Mouse (Mus musculus) liver, embryonic 13.5 days (tissue): ENCODE measurements around the gene Pknox1. TPM values are rescaled to one million over a fixed set of nuclear protein-coding genes. Genes with fewer than 3 reads are reported as not detected.

Source experiments
- ATAC-seq: fragments of 200-750 bp; cut with Nextera tagmentation; 2 replicates; pipeline ENCODE4 v1.8.0; 2017; ENCODE audit warnings: low read depth, mild to moderate bottlenecking, moderate number of reproducible peaks, moderate library complexity
- DNase-seq: peaks from one replicate; pipeline ENCODE4 v3.0.0; 2022
- H3K27ac ChIP-seq: fragments of 300-500 bp; sonication (generic); 2 replicates; pipeline ENCODE4 v1.5.1; 2015; ENCODE audit warnings: moderate library complexity, mild to moderate bottlenecking, inconsistent platforms
- H3K27me3 ChIP-seq: fragments of 300-500 bp; sonication (generic); 2 replicates; pipeline ENCODE4 v1.6.1; 2015; ENCODE audit warnings: mild to moderate bottlenecking, inconsistent platforms
- H3K36me3 ChIP-seq: fragments of 300-500 bp; sonication (generic); 2 replicates; pipeline ENCODE4 v1.6.1; 2015; ENCODE audit warnings: mild to moderate bottlenecking, inconsistent platforms
- H3K4me1 ChIP-seq: fragments of 300-500 bp; sonication (generic); replicated peaks from 2 replicates; pipeline ENCODE4 v1.6.1; 2015; ENCODE audit warnings: inconsistent platforms
- H3K4me2 ChIP-seq: fragments of 300-500 bp; sonication (generic); 2 replicates; pipeline ENCODE4 v1.6.1; 2015; ENCODE audit warnings: inconsistent platforms, mild to moderate bottlenecking, moderate library complexity
- H3K4me3 ChIP-seq: fragments of 300-500 bp; sonication (generic); replicated peaks from 2 replicates; pipeline ENCODE4 v1.5.1; 2015; ENCODE audit warnings: mild to moderate bottlenecking, inconsistent platforms
- H3K9ac ChIP-seq: fragments of 300-500 bp; sonication (generic); 2 replicates; pipeline ENCODE4 v1.6.1; 2015; ENCODE audit warnings: mild to moderate bottlenecking, inconsistent platforms
- H3K9me3 ChIP-seq: fragments of 300-500 bp; sonication (generic); replicated peaks from 2 replicates; pipeline ENCODE4 v1.6.1; 2016; ENCODE audit warnings: inconsistent platforms
- WGBS: fragments of 180-500 bp; shearing (Covaris S2); methylation state at CpG from one replicate; pipeline ENCODE4 v1.1.7; 2015; ENCODE audit not compliant: insufficient replicate concordance; 5-methylcytosine and 5-hydroxymethylcytosine counted together
- polyA plus RNA-seq: library from polyadenylated mRNA; unstranded; fragments of >200 nt; fragmentation: Nextera tagmentation; extraction: Ambion mirVana; gene quantifications from 2 replicates; pipeline ENCODE4 v1.2.1, GENCODE M21; 2015

Gene Pknox1
- polyA plus RNA-seq, 1 experiment from 2014 or later: 11.1 TPM

DNA sequence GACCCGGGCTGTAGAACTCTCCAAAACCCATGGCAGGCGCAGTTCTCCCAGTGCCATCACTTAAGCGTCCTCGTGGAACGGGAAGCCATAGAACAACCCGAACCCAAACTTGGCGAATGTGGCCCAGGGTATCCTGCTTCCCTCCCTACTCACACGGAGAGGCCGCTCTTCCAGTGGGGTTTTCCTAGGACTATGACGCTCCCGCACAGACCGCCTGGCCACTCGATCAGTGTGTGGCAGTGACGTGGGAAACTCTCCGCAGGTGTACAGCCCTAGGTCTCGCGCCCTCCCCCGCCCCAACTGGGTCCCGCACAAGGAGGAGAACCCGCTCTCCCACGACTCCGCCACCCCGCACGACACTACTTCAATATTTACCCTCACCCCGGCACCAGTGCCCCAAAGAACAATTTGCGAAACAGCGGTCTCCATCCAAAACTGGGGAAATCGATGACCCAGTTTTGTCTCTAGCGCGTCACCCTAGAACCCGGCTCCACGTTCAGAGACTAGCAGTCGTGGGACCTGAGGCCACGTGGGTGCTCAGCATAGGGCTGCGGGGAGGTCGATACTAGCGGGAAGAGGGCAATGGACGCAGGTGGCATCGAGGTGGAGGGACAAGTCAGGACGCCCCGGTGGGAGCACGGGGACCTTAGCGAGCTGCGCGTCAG, 71.9 kb downstream of the Pknox1 start:
- Histone ChIP-seq H3K4me1 (peaks cover 23% of the 10 kb centered on the region), H3K9ac (peak overlapping the region; percentile 49), H3K27ac (peak overlapping the region; percentile 44), H3K4me3 (peak overlapping the region; percentile 52), H3K4me2 (peak overlapping the region; percentile 70), H3K36me3 (no peaks in the 10 kb centered on the region), H3K27me3 (peaks cover 51% of the 10 kb centered on the region), H3K9me3 (no peaks in the 10 kb centered on the region)
- DNase-seq (no peak), ATAC-seq (peak; percentile 25)
- WGBS: 4% methylated on average over 45 of the region's 45 CpGs

DNA sequence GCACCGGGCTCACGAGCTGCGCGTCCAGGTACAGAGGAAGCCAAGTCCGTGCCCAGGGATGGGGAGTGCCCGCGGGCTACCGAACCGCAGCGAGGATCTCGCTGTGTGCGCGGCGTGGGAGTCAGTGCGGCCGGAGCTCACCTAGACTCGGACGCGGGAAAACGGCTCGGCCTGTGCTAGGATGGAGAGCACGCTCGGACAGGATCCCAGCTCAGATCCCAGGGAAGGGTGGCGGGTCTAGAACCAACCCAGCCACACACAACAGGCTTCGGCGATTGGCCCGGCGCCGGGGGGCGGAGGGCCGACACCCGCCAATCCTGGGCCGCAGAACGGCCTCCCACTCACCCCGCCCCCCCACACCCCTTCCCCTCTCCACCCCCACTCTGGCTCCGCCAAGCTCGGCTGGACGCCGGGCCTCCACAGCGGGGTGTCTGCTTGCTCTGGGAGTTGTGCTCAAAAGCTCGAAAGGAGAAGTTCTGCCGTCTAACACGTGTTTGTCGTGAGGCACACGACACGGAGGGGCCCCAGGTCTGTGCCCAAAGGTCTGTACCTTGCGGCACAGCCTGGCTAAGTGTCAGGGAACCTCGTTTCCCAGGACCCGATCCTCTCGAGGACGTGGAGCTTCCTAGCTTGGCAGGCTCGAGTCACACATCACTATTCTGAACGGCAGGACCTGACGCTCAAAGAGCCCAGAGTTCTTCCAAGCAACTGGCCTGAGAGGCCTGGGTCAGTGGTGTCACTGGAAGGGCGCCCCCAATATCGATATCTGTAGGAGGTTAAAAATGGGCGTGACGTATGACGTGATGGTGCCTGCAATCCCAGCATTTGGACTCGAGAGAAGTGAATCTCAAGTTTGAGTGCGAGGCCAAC, 72.6 kb downstream of the Pknox1 start, which contains the start of gene Cbs:
Cbs (minus strand) TSS at position 297 of the 870 bp plus-strand sequence.
- Histone ChIP-seq H3K4me3 (peak within 1 kb of the TSS; percentile 52), H3K9ac (peak within 1 kb of the TSS; percentile 49), H3K4me2 (peak within 1 kb of the TSS; percentile 70), H3K27me3 (peaks cover 47% of the 10 kb centered on the region), H3K4me1 (peaks cover 23% of the 10 kb centered on the region), H3K9me3 (no peaks in the 10 kb centered on the region), H3K27ac (peak within 1 kb of the TSS; percentile 48), H3K36me3 (no peaks in the 10 kb centered on the region)
- WGBS: 2% methylated on average over 61 of the region's 61 CpGs
- DNase-seq (no peak), ATAC-seq (peak; percentile 85)

DNA sequence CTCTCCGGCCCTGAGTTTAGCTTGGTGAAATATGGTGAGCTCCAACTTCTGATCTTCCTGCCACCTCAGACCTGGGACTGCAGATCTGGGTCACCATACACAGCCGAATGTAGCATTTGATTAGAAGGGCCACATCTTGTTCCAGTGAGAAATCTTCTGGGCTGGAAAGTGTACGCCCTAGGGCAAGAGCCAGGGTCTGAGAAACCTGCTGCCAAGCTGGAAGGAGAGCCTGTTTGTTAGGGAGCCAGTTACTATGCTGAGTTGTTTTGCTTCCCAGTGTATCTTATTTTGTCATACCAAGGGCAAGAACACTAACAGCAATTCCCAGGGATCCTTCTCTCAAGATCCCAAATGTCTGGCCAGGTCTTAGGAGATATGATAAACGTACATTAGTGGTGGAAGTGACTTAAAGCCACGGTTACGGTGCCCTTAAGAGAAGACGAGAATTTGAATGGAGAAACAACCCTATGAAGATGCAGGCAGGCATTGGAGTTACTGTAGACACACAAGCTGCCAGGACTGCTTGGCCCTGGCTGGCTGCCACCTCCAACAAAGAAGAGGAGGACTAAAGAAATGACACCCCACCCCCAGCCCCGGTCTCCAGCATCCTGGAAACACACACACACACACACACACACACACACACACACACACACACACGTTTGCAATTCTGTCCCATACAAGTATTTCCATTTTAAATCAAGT, 73.5 kb downstream of the Pknox1 start:
- H3K4me1 ChIP-seq: peaks cover 23% of the 10 kb centered on the region
- peaks cover 47% of the 10 kb centered on the region for H3K27me3 ChIP-seq
- no peak overlapping the region for H3K9ac ChIP-seq
- H3K4me3 ChIP-seq: no peak overlapping the region
- 48% methylated on average over 9 of the region's 9 CpGs for WGBS
- no peaks in the 10 kb centered on the region for H3K9me3 ChIP-seq
- ATAC-seq (no peak), DNase-seq (no peak)
- H3K36me3 ChIP-seq: no peaks in the 10 kb centered on the region
- peak overlapping the region; percentile 70; the same call in 1 of the 2 replicates for H3K4me2 ChIP-seq
- H3K27ac ChIP-seq: no peak overlapping the region

DNA sequence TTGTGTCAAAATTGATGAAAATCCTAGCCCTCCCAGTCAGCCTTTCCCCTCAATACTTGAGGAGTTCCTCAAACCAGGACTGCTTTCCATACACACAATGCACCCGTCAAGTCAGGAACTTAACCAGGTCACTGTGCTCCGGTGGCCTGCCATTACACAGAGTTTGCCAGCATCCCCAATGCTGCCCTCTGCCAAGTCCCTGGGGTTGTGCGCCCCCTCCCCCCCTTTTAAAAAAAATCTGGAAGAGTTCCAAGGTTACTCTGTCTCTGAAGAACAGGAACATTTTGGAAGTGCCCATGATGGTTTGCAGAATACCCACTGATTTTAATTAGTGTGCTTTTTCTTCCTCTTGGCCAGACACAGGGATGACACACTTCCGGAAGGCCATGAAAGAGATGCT, 75.1 kb downstream of the Pknox1 start:
- H3K9ac ChIP-seq: no peak overlapping the region
- H3K4me3 ChIP-seq: no peak overlapping the region
- H3K4me1 ChIP-seq: peaks cover 23% of the 10 kb centered on the region
- no peak overlapping the region for H3K4me2 ChIP-seq
- H3K9me3 ChIP-seq: no peaks in the 10 kb centered on the region
- 59% methylated on average over 4 of the region's 4 CpGs for WGBS
- no peaks in the 10 kb centered on the region for H3K36me3 ChIP-seq
- ATAC-seq (no peak), DNase-seq (no peak)
- no peak overlapping the region for H3K27ac ChIP-seq
- peaks cover 47% of the 10 kb centered on the region for H3K27me3 ChIP-seq

DNA sequence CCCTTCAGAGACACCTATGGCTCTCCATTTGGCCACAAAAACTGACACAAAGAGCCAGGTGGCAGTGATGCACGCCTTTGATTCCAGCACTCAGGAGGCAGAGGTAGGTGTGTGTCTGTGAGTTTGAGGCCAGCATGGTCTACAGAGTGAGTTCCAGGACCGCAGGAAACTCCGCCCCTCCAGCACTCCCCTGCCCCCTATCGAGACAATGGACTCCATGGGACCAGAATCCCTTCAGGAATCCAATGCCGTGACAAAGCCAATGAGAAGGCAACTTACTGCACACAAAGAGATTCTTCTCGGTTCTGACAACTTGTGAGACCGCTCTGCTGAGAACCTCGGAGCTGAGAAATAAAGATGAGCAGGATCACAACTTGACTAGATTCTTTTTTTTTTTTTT, 77.8 kb downstream of the Pknox1 start:
- Histone ChIP-seq H3K4me2 (no peak overlapping the region), H3K4me3 (no peak overlapping the region), H3K9ac (no peak overlapping the region), H3K4me1 (peaks cover 4% of the 10 kb centered on the region; the same call in 1 of the 2 replicates), H3K9me3 (no peaks in the 10 kb centered on the region), H3K27ac (no peak overlapping the region), H3K36me3 (peaks cover 13% of the 10 kb centered on the region), H3K27me3 (peaks cover 20% of the 10 kb centered on the region)
- DNase-seq: no peak
- WGBS: 47% methylated on average over 8 of the region's 8 CpGs
- no peak for ATAC-seq

DNA sequence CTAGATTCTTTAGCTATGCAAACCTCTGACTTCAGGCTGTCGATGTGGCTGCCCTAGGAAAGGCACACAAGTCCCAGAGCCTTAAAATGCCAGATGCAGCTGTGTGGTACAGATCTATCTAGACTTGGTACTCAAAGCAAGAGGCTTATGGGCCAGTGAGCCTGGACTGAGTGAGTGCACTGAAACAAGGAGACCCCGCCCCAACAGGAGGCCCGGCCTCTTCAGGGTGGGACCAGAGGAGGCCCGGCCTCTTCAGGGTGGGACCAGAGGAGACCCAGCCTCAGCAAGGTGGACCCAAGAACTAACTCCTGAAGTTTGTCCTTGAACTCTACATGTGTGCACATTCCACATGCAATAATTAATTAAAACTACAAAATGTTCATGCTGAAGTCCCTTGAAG, 78.4 kb downstream of the Pknox1 start:
- DNase-seq (no peak), ATAC-seq (no peak)
- WGBS: 55% methylated on average over 4 of the region's 4 CpGs
- no peak overlapping the region for H3K9ac ChIP-seq
- no peaks in the 10 kb centered on the region for H3K9me3 ChIP-seq
- peaks cover 14% of the 10 kb centered on the region for H3K27me3 ChIP-seq
- no peaks in the 10 kb centered on the region for H3K4me1 ChIP-seq
- H3K36me3 ChIP-seq: peaks cover 19% of the 10 kb centered on the region
- H3K4me3 ChIP-seq: no peak overlapping the region
- H3K27ac ChIP-seq: no peak overlapping the region
- H3K4me2 ChIP-seq: no peak overlapping the region

DNA sequence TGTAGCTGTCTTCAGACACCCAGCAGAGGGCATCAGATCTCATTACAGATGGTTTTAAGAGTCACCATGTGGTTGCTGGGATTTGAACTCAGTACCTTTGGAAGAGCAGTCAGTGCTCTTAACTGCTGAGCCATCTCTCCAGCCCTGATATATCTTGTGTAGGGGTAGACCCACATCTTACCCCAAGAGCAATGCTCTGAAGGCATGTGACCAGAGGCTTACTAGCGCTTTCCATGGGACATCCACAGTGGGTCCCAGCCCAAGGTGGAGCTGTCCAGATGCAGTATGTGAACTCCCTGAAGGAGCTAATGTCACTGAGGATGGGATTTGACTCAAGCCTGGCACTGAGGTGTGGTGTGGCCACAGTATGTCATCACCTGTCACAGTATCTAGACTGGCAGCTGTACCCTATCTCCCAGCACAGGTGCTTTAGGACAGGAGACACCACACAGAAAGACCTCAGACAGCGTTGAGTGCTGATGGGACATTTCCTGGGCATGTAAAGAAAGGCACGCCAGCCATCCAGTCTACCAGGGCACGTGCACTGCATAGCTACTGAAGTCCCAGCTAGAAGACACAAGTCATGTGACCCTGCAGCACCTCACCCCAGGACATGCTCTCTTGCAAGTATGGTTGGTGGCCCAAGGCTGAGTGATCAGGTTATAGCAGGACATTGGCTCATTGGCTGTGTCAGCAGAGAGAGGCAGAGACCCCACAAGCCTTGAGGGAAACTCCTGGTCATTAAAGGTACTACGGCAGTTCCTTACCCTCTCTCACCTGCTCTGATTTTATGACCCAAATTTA, 81.9 kb downstream of the Pknox1 start:
- Histone ChIP-seq H3K27ac (no peak overlapping the region), H3K36me3 (peaks cover 54% of the 10 kb centered on the region), H3K4me3 (no peak overlapping the region), H3K9me3 (no peaks in the 10 kb centered on the region), H3K4me1 (no peaks in the 10 kb centered on the region), H3K27me3 (no peaks in the 10 kb centered on the region), H3K9ac (no peak overlapping the region), H3K4me2 (no peak overlapping the region)
- peak; percentile 55 for ATAC-seq
- WGBS: 82% methylated on average over 5 of the region's 5 CpGs
- no peak for DNase-seq

DNA sequence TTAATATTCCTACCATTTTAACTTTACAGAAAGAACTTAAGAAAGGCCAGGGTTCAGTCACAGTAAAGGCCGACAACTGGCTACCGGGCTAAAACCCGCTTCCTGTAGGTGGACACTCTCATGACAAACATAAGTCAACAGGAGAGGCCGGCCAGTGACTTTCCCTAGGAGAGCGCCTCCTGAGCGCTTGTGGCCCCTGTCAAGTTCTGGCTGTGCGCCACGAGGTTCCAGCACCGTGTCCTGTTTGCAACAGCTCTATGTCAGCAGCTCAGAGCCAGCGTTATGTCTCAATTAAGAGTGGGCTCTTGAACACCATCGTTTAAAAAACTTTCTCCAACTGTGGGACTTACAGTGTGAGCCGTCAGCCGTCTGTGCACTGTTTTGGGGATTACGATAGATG, 87.6 kb downstream of the Pknox1 start:
- no peak overlapping the region for H3K4me2 ChIP-seq
- DNase-seq (no peak), ATAC-seq (no peak)
- peaks cover 97% of the 10 kb centered on the region for H3K36me3 ChIP-seq
- peaks cover 37% of the 10 kb centered on the region for H3K4me1 ChIP-seq
- no peak overlapping the region for H3K27ac ChIP-seq
- no peak overlapping the region for H3K9ac ChIP-seq
- H3K27me3 ChIP-seq: no peaks in the 10 kb centered on the region
- no peaks in the 10 kb centered on the region for H3K9me3 ChIP-seq
- 88% methylated on average over 14 of the region's 14 CpGs for WGBS
- no peak overlapping the region for H3K4me3 ChIP-seq

DNA sequence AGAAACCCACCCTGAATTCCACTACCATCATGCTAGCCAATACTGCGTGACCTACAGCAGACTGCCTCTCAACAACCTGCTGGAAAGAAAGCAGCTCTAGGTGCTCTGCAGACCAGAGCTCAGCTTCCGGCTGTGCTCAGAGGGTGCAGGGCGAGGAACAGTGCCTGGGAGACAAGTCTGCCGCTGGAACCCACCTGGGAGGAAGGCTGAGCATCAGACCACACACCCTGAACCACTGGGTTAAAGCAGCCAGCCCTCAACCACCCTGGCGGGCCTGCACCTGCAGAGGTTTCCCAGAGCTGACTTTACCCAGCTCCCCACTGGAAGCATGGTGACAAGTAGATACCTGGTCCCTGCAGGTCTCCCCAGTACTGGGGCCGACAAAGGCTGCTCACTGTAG, 88.7 kb downstream of the Pknox1 start:
- Histone ChIP-seq H3K27me3 (no peaks in the 10 kb centered on the region), H3K4me2 (no peak overlapping the region), H3K9ac (no peak overlapping the region), H3K9me3 (no peaks in the 10 kb centered on the region), H3K4me3 (no peak overlapping the region), H3K27ac (no peak overlapping the region), H3K4me1 (peaks cover 43% of the 10 kb centered on the region), H3K36me3 (peaks cover 88% of the 10 kb centered on the region)
- no peak for DNase-seq
- WGBS: 81% methylated on average over 6 of the region's 6 CpGs
- no peak for ATAC-seq

DNA sequence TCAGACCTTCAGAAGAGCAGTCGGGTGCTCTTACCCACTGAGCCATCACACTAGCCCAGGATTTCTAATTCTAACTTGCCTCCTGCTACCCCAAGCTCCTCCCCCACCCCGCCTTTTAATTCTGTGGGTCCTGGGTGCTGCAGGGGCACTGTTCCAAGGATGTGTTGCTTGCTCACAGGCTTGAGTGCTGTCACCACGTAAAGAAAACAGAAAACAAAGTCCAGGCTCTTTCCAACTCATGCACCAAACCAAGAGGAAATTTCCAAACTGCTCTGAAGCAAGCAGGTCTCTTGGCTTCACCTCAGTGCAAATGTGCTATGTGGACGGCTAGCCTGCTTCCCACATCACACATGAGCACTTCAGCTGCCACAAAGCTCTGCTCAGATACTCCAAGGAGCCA, 90.8 kb downstream of the Pknox1 start:
- Histone ChIP-seq H3K9me3 (no peaks in the 10 kb centered on the region), H3K4me2 (no peak overlapping the region), H3K4me3 (no peak overlapping the region), H3K36me3 (peaks cover 68% of the 10 kb centered on the region), H3K27ac (0 out of 2 replicates have a peak overlapping the region, but pooled peaks have one; percentile 27), H3K4me1 (peaks cover 55% of the 10 kb centered on the region), H3K9ac (peak overlapping the region; percentile 8; the same call in 1 of the 2 replicates), H3K27me3 (no peaks in the 10 kb centered on the region)
- DNase-seq (no peak), ATAC-seq (no peak)
- WGBS: 65% methylated on average over 4 of the region's 4 CpGs
